In the genomic region with DNA sequence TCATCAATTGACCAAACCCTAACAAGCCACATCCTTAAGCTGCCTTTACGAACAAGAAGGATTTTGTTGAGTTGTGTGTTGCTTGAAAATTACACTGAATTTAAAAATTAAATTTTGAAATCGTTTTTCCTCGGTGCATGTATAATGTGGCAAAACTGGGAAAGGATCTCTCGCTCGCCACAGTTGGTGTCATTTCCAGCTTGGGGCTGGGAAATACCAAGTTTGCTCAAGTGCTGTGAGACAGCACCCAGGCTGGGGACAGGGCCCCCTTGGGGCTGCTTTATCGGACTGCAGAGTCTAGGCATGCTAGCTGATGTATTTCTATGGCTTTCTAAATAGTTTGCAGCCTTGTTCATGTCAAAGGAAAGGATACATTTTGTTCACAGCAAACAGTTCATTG, we compare ENCODE assay signal across 26 mouse cellular contexts. TPM values are rescaled to one million over a fixed set of nuclear protein-coding genes. Genes with fewer than 3 reads are reported as not detected.
A peak's percentile ranks its signal among the peaks of the same experiment; 100 is the strongest.
DNase-seq lines count a peak whose midpoint lies in the region; ATAC-seq and TF ChIP-seq lines count a peak whose summit lies in the region.
"Had no signal": no experiment of that assay in that cellular context is flagged by ENCODE, and none has a peak within 500 bp of the region (broad histone marks: within the 10 kb centered on the region; RNA-seq: fewer than 3 reads in every experiment).

No protein-coding gene starts in this region.

- peak; percentile 86 for ATAC-seq in frontal cortex, adult (ENCODE audit: low TSS enrichment)
- ATAC-seq: forebrain, embryonic 15.5 days had no signal

- TF ChIP-seq CTCF in layer of hippocampus, adult 2 months (conservative IDR thresholded peaks at IDR 0.05), result peak; percentile 29

- DNase-seq in frontal cortex, postnatal 14 days (ENCODE audit: low spot score in 2 of 2), result no peak
- DNase-seq in layer of hippocampus, adult 2 months (ENCODE audit: low spot score in 2 of 2), result no peak
- no peak for DNase-seq in layer of hippocampus, postnatal 14 days (ENCODE audit: low spot score in 2 of 2)
- DNase-seq in right cerebral cortex, adult 18-20 months, result peak; percentile 15
- DNase-seq in right cerebral cortex, adult 2 months (ENCODE audit: low spot score in 2 of 2), result no peak
- DNase-seq in right cerebral cortex, postnatal 4 days, result peak; percentile 26
- no peak for DNase-seq in right cerebral cortex, postnatal 36 days (ENCODE audit: low spot score in 2 of 2)
- DNase-seq: adrenal gland, adult 2 months; adrenal gland, postnatal 10 days; adrenal gland, postnatal 25 days; cerebellum, adult 11 months; cerebellum, adult 18-20 months; cerebellum, adult 8-10 months; cerebellum, adult 9-11 months; cerebellum, postnatal 14 days; cerebellum, postnatal 36 days; embryo, embryonic 11 days had no signal

- H3K27ac ChIP-seq in layer of hippocampus, adult 2 months, result no peak overlapping the region
- H3K27ac ChIP-seq: embryonic facial prominence, embryonic 13.5 days; embryonic facial prominence, embryonic 15.5 days; forebrain, embryonic 10.5 days; forebrain, embryonic 12.5 days; forebrain, embryonic 15.5 days had no signal

- H3K4me3 ChIP-seq in layer of hippocampus, adult 2 months, result no peak overlapping the region
- H3K4me3 ChIP-seq: embryonic facial prominence, embryonic 13.5 days; embryonic facial prominence, embryonic 15.5 days; erythroblast, embryonic 14.5 days; forebrain, embryonic 10.5 days; forebrain, embryonic 12.5 days; forebrain, embryonic 15.5 days had no signal

RNA-seq across cellular contexts. Expression of a gene that starts 22.3 kb away (rescaled TPM):
- total RNA-seq in layer of hippocampus, adult 2 months (2021), result 1 to 10 TPM; 6.8 to 7.9 TPM
- total RNA-seq in layer of hippocampus, postnatal 14 days (2021), result 1 to 10 TPM; 6.0 to 6.5 TPM
- total RNA-seq: common myeloid progenitor, adult 5-6 weeks; MEL had no signal

Comparison
In these comparisons a context has a peak if more than half of its experiments do, and no peak if none do; other contexts are left out.
1. DNase-seq: peak in right cerebral cortex, adult 18-20 months (single experiment) and right cerebral cortex, postnatal 4 days (single experiment); none in frontal cortex, postnatal 14 days (0 of 2), layer of hippocampus, adult 2 months (0 of 2), layer of hippocampus, postnatal 14 days (0 of 2), right cerebral cortex, adult 2 months (0 of 2) and right cerebral cortex, postnatal 36 days (0 of 2).